Mouse (Mus musculus) MEL (cell line): Measurements from ENCODE around the gene Mynn. TPM values are rescaled to one million over a fixed set of nuclear protein-coding genes. Genes with fewer than 3 reads are reported as not detected.

ENCODE experiments used
- DNase-seq: peaks from one replicate; pipeline ENCODE4 v3.0.0; 2011; ENCODE audit warnings: low read depth, low spot score
- H3K27ac ChIP-seq: 2 replicates; pipeline ENCODE4 v1.5.1; 2012; ENCODE audit warnings: low read depth, mild to moderate bottlenecking, control low read depth, low read length, moderate library complexity; ENCODE audit not compliant: control insufficient read depth
- H3K27me3 ChIP-seq, 2 experiments: fragments of 150-350 bp in 1 of 2; sonication (generic) in 1 of 2; 2 replicates each; pipeline ENCODE4 v1.6.1; 2012; ENCODE audit warnings: low read length in 2 of 2, mild to moderate bottlenecking in 2 of 2, improper control_type of control experiment in 1 of 2, moderate library complexity in 1 of 2; ENCODE audit not compliant: insufficient read depth in 2 of 2, control insufficient read depth in 1 of 2
- H3K36me3 ChIP-seq, 2 experiments: 2 replicates each; pipeline ENCODE4 v1.6.1; 2012 to 2014; ENCODE audit warnings: low read length in 2 of 2, improper control_type of control experiment in 1 of 2, inconsistent platforms in 1 of 2, mild to moderate bottlenecking in 1 of 2; ENCODE audit not compliant: insufficient read depth in 2 of 2, control insufficient read depth in 1 of 2
- H3K4me1 ChIP-seq, 2 experiments: fragments of 150-350 bp in 1 of 2; sonication (generic) in 1 of 2; 2 replicates each; pipeline ENCODE4 v1.6.1; 2012; ENCODE audit warnings: low read length in 2 of 2, improper control_type of control experiment in 1 of 2, mild to moderate bottlenecking in 1 of 2; ENCODE audit not compliant: insufficient read depth in 2 of 2, control insufficient read depth in 1 of 2
- H3K4me3 ChIP-seq, 2 experiments: fragments of 150-350 bp in 1 of 2; sonication (generic) in 1 of 2; 2 replicates each; pipeline ENCODE4 v1.5.1; 2012; ENCODE audit warnings: low read depth in 2 of 2, low read length in 2 of 2, mild to moderate bottlenecking in 2 of 2, moderate library complexity in 2 of 2, control low read depth in 1 of 2, improper control_type of control experiment in 1 of 2; ENCODE audit not compliant: control insufficient read depth in 1 of 2, insufficient read depth in 1 of 2
- H3K79me2 ChIP-seq: 2 replicates; pipeline ENCODE4 v1.6.1; 2012; ENCODE audit warnings: mild to moderate bottlenecking, low read length, moderate library complexity; ENCODE audit not compliant: control insufficient read depth, poor library complexity, insufficient read depth
- H3K9ac ChIP-seq: 2 replicates; pipeline ENCODE4 v1.6.1; 2012; ENCODE audit warnings: low read depth, mild to moderate bottlenecking, control low read depth, low read length, moderate library complexity; ENCODE audit not compliant: control insufficient read depth, poor library complexity, severe bottlenecking
- H3K9me3 ChIP-seq: fragments of 150-350 bp; sonication (generic); replicated peaks from 2 replicates; pipeline ENCODE4 v1.6.1; 2012; ENCODE audit warnings: mild to moderate bottlenecking, low read length, improper control_type of control experiment, moderate library complexity; ENCODE audit not compliant: insufficient read depth
- BHLHE40 ChIP-seq: IDR thresholded peaks from 2 replicates; pipeline ENCODE4 v1.6.1; 2012; ENCODE audit warnings: low read depth, mild to moderate bottlenecking, inconsistent platforms, low read length, improper control_type of control experiment, borderline replicate concordance
- EP300 ChIP-seq, 2 experiments: IDR thresholded peaks; 2 replicates each; pipeline ENCODE4 v1.6.1; 2011; ENCODE audit warnings: improper control_type of control experiment in 2 of 2, low read length in 2 of 2, low read depth in 1 of 2, mild to moderate bottlenecking in 1 of 2
- HCFC1 ChIP-seq: IDR thresholded peaks from 2 replicates; pipeline ENCODE4 v1.6.1; 2012; ENCODE audit warnings: low read depth, mild to moderate bottlenecking, inconsistent platforms, low read length, improper control_type of control experiment, moderate library complexity
- MAFK ChIP-seq: IDR thresholded peaks from 2 replicates; pipeline ENCODE4 v1.6.1; 2011; ENCODE audit warnings: low read depth, mild to moderate bottlenecking, low read length, improper control_type of control experiment, borderline replicate concordance
- MAZ ChIP-seq: IDR thresholded peaks from 2 replicates; pipeline ENCODE4 v1.6.1; 2012; ENCODE audit warnings: low read depth, mild to moderate bottlenecking, inconsistent platforms, low read length, improper control_type of control experiment
- MEF2A ChIP-seq: IDR thresholded peaks from 2 replicates; pipeline ENCODE4 v1.6.1; 2014; ENCODE audit warnings: low read depth, mild to moderate bottlenecking, inconsistent platforms, low read length, improper control_type of control experiment; ENCODE audit not compliant: poor library complexity, insufficient replicate concordance, severe bottlenecking; ENCODE audit errors: extremely low read depth
- MYC ChIP-seq: IDR thresholded peaks from 2 replicates; pipeline ENCODE4 v1.6.1; 2011; ENCODE audit warnings: low read depth, mild to moderate bottlenecking, low read length, improper control_type of control experiment, moderate library complexity
- NELFE ChIP-seq: IDR thresholded peaks from 2 replicates; pipeline ENCODE4 v1.6.1; 2011; ENCODE audit warnings: low read depth, low read length, improper control_type of control experiment
- NRF1 ChIP-seq: IDR thresholded peaks from 2 replicates; pipeline ENCODE4 v1.6.1; 2014; ENCODE audit warnings: low read depth, mild to moderate bottlenecking, inconsistent platforms, low read length, improper control_type of control experiment, moderate library complexity; ENCODE audit not compliant: poor library complexity, insufficient read depth, severe bottlenecking
- POLR2A ChIP-seq, 2 experiments: IDR thresholded peaks; 2 replicates each; pipeline ENCODE4 v1.6.1; 2011 to 2012; ENCODE audit warnings: low read length in 2 of 2, mild to moderate bottlenecking in 2 of 2, control low read depth in 1 of 2, improper control_type of control experiment in 1 of 2, low read depth in 1 of 2, moderate library complexity in 1 of 2; ENCODE audit not compliant: control insufficient read depth in 1 of 2, insufficient read depth in 1 of 2, poor library complexity in 1 of 2
- RAD21 ChIP-seq: IDR thresholded peaks from 2 replicates; pipeline ENCODE4 v1.6.1; 2011; ENCODE audit warnings: mild to moderate bottlenecking, low read depth, low read length, improper control_type of control experiment
- RCOR1 ChIP-seq: IDR thresholded peaks from 2 replicates; pipeline ENCODE4 v1.6.1; 2012; ENCODE audit warnings: low read depth, mild to moderate bottlenecking, inconsistent platforms, low read length, improper control_type of control experiment
- SMC3 ChIP-seq: IDR thresholded peaks from 2 replicates; pipeline ENCODE4 v1.6.1; 2011; ENCODE audit warnings: low read depth, low read length, improper control_type of control experiment
- TAL1 ChIP-seq: IDR thresholded peaks from 2 replicates; pipeline ENCODE4 v1.6.1; 2012; ENCODE audit warnings: mild to moderate bottlenecking, inconsistent platforms, low read length, moderate library complexity, mixed read lengths
- TBP ChIP-seq: IDR thresholded peaks from 2 replicates; pipeline ENCODE4 v1.8.0; 2011; ENCODE audit warnings: low read depth, low read length, improper control_type of control experiment
- UBTF ChIP-seq: IDR thresholded peaks from 2 replicates; pipeline ENCODE4 v1.6.1; 2012; ENCODE audit warnings: low read depth, mild to moderate bottlenecking, inconsistent platforms, low read length, improper control_type of control experiment, moderate library complexity, borderline replicate concordance; ENCODE audit not compliant: insufficient read depth
- USF1 ChIP-seq: IDR thresholded peaks from 2 replicates; pipeline ENCODE4 v1.6.1; 2014; ENCODE audit warnings: low read depth, mild to moderate bottlenecking, inconsistent platforms, low read length, improper control_type of control experiment, moderate library complexity
- USF2 ChIP-seq, 2 experiments: IDR thresholded peaks; 2 replicates each; pipeline ENCODE4 v1.6.1; 2011 to 2012; ENCODE audit warnings: improper control_type of control experiment in 2 of 2, low read length in 2 of 2, borderline replicate concordance in 1 of 2, inconsistent platforms in 1 of 2, low read depth in 1 of 2, mild to moderate bottlenecking in 1 of 2; ENCODE audit not compliant: insufficient read depth in 1 of 2
- ZC3H11A ChIP-seq: IDR thresholded peaks from 2 replicates; pipeline ENCODE4 v1.6.1; 2012; ENCODE audit warnings: low read depth, mild to moderate bottlenecking, inconsistent platforms, low read length, improper control_type of control experiment
- polyA plus RNA-seq, 2 experiments: library from polyadenylated mRNA; stranded (reverse) in 1 of 2; unstranded in 1 of 2; fragments of >175 nt in 1 of 2; fragments of >200 nt in 1 of 2; gene quantifications; 2 replicates each; pipeline versions ENCODE4 v1.2.1 to v1.2.4; 2012; ENCODE audit warnings: low replicate concordance in 2 of 2, low read depth in 1 of 2; ENCODE audit not compliant: insufficient read length in 2 of 2, insufficient read depth in 1 of 2, missing spikeins in 1 of 2
- total RNA-seq: library from RNA; depleted of rRNA; stranded (reverse); fragments of 300-350 nt; gene quantifications from 2 replicates; pipeline ENCODE4 v1.2.3, GENCODE M21; 2012

Mynn gene
- total and polyA plus RNA-seq, 3 experiments: 12.3 to 17.0 TPM; not detected in 1

DNA sequence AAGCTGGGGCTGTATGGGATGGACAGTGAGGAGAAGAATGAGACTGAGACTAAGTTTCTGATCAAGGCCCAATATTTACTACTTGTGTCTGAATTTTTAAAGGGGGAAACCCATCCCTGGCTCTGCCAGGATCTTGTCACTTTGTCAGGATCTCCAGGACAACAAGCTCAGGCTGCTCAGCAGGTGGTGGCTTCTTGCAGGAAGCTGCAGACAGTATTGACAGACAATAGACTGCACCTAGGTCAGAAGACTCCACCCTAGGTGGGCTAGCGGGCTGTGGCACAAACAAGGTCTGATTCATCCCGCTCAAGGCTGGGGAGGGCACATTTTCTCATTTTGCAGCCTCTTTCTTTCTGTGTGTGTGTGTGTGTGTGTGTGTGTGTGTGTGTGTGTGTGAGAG lies 28.3 kb upstream of the Mynn start:
- TF ChIP-seq POLR2A (IDR thresholded peaks at IDR 0.05; ENCODE audit: control insufficient read depth in 1 of 2, insufficient read depth in 1 of 2, low read depth in 1 of 2, low read length in 2 of 2, poor library complexity in 1 of 2): no peak
- TF ChIP-seq MAFK: no peak
- TF ChIP-seq SMC3: no peak
- TF ChIP-seq NRF1: no peak
- no peak for TF ChIP-seq MAZ
- TF ChIP-seq EP300 (IDR thresholded peaks at IDR 0.05; ENCODE audit: low read depth in 1 of 2, low read length in 2 of 2): no peak
- TF ChIP-seq NELFE: no peak
- TF ChIP-seq HCFC1: no peak
- TF ChIP-seq RAD21: no peak
- no peak for TF ChIP-seq TBP
- TF ChIP-seq ZC3H11A: no peak
- no peak for TF ChIP-seq USF1
- no peak for TF ChIP-seq MEF2A
- no peak for TF ChIP-seq TAL1
- TF ChIP-seq, all 39 proteins: peak for 0
- Histone ChIP-seq H3K9ac (no peak overlapping the region), H3K27me3 (no peaks in the 10 kb centered on the region), H3K27ac (no peak overlapping the region), H3K9me3 (no peaks in the 10 kb centered on the region), H3K4me3 (no peak overlapping the region), H3K36me3 (no peaks in the 10 kb centered on the region), H3K79me2 (no peaks in the 10 kb centered on the region), H3K4me1 (no peaks in the 10 kb centered on the region)
- DNase-seq: no peak

DNA sequence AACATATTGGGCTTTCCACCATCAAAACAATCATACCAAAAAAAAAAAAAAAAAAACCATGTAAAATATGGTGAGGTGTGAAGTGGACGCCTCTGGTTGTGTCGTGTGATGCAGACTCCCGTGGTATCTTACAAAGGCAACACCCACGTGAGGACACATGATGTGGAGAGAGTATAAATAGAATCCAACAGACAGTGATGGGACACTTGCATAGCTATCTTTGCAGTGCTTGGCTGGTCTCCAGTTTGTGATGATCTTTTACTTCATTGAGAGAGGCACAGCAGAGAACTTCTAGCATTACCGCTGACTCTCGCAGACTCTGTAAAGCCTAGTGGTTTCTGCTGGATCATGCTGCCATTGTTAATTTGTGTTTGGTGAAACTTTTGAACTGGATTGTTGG lies 13.0 kb upstream of the Mynn start:
- peaks cover 3% of the 10 kb centered on the region in 2 experiments; a peak in 3 of 4 replicates for H3K27me3 ChIP-seq
- H3K4me3 ChIP-seq: no peak overlapping the region
- H3K4me1 ChIP-seq: peaks cover 0 to 3% of the 10 kb centered on the region in 2 experiments; a peak in 1 of 4 replicates
- H3K9ac ChIP-seq: no peak overlapping the region
- no peaks in the 10 kb centered on the region for H3K79me2 ChIP-seq
- DNase-seq: peak; percentile 50
- no peaks in the 10 kb centered on the region for H3K36me3 ChIP-seq
- no peaks in the 10 kb centered on the region for H3K9me3 ChIP-seq
- TF ChIP-seq USF1 (peak; percentile 81), RCOR1 (no peak), MYC (no peak), USF2 (IDR thresholded peaks at IDR 0.05; ENCODE audit: borderline replicate concordance in 1 of 2, insufficient read depth in 1 of 2, low read depth in 1 of 2, low read length in 2 of 2) (peak in 1 of 2 experiments; percentile 49; a peak in 1 of 4 replicates), MEF2A (peak; percentile 84; the same call in 1 of the 2 replicates), UBTF (no peak), BHLHE40 (peak; percentile 61; the same call in 1 of the 2 replicates)
- H3K27ac ChIP-seq: no peak overlapping the region
